Mouse (Mus musculus): ENCODE measurements at regions not wholly inside any gene's neighbourhood (a gene's known extent, or its start where the extent isn't known, plus 50 kb on each side); places are given as distances from the start of the nearest gene placed in this dataset.
"Not testable (repeated sequence)": the region's sequence is repeated elsewhere in the genome, so short reads cannot be mapped to it uniquely, and the experiment has no call there.

GRCm38 (mm10) chr13:35601560-35602135, 58.0 kb upstream of the Cdyl start:
- DNase-seq (ENCODE audit: low spot score): no peak

DNA sequence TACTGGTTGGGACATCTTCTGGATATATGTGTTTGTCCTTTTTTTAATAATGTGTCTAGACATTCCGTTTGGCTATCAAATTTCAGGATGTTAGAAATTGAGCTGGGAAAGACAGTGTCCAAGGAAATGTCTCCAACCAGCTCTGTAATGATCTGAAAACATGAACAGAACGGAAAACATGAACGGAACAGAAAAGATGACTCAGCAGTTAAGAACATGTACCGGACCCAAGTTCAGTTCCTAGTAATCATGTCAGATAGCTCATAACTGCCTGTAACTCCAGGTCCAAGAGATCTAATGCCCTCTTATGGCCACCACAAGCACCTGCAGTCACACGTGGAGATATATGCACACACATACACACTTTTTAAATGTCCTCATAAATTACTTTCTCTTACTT, 56.6 kb upstream of the Cdyl start:
- DNase-seq (ENCODE audit: low spot score): no peak

DNA sequence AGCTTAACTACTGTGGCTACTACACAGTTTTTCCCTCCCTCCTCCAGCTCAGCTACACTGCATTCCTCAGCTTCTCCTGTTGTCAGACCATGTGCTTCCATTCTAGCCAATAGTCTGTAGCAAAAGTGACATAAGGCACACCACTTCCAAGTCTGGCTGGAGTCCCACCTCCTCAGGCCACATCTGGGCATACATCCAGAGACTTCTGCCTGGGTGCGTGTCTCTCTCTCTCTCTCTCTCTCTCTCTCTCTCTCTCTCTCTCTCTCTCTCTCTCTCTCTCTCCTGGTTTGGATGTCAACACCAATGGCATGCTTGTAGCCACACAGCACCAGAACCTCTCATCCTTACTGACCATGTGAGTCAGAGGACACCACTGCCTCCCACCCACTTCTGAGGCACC, 55.6 kb upstream of the Cdyl start:
- DNase-seq (ENCODE audit: low spot score): peak; percentile 16

DNA sequence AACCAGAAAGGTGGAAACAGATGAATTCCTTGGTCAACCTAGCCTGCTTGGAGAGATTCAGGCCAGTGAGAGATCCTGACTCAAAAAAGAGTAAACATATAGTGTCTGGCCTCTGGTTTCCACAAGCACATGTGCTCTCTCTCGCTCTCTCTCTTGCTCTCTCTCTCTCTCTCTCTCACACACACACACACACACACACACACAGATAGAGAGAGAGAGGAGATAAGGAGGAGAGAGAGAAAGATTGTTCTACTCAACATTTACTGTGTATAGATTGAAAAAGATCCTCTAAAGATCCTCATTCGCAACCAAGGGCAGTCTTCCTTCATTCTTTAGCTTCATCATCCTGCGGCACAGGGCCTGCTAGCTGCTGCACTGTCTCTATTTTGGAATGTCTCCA, 54.9 kb upstream of the Cdyl start:
- no peak for DNase-seq (ENCODE audit: low spot score)

- not testable (repeated sequence) for DNase-seq (ENCODE audit: low spot score)
Observed at GRCm38 (mm10) chr13:35606857-35607561, 52.6 kb upstream of the Cdyl start.

- no peak for DNase-seq (ENCODE audit: low spot score)
Observed at GRCm38 (mm10) chr13:35607710-35608109, 51.9 kb upstream of the Cdyl start.

Measured in urinary bladder, postnatal 14 days (tissue).